Comparison of ENCODE assay signal across 10 mouse cellular contexts in the genomic region with DNA sequence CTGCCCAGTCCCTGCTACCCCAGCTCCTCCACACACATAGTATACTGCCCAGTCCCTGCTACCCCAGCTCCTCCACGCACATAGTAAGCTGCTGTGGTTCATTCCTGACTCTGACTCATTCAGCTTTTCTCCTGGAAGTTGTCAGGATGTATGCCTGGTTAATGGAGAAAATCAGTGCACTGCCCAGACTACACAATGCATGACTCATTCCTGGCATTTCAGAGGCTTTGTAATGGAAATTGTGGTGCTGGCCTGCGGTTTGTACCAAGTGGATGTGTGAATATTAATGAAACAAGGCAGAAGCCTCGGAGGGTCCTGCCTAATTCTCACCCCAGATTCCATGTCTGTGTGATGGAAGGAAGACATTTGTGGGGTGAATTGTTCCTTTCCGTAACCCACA.
DNase-seq lines count a peak whose midpoint lies in the region; ATAC-seq and TF ChIP-seq lines count a peak whose summit lies in the region.
"Had no signal": no experiment of that assay in that cellular context is flagged by ENCODE, and none has a peak within 500 bp of the region (broad histone marks: within the 10 kb centered on the region; RNA-seq: fewer than 3 reads in every experiment).

No protein-coding gene starts in this region.

- TF ChIP-seq CTCF in hindbrain, postnatal 0 days (IDR thresholded peaks at IDR 0.05; ENCODE audit: low read depth) = no peak

- H3K4me2 ChIP-seq in hindbrain, postnatal 0 days (ENCODE audit: low read depth, low read length) = no peak overlapping the region

- H3K36me3 ChIP-seq in hindbrain, postnatal 0 days (ENCODE audit: insufficient read depth, low read length) = no peaks in the 10 kb centered on the region

- H3K9me3 ChIP-seq in hindbrain, postnatal 0 days (ENCODE audit: low read length) = no peaks in the 10 kb centered on the region

- 19% methylated on average over 4 of the region's 4 CpGs for WGBS in hindbrain, postnatal 0 days

- H3K4me3 ChIP-seq in hindbrain, postnatal 0 days (ENCODE audit: low read length) = no peak overlapping the region

- DNase-seq in 3134 (ENCODE audit: extremely low read depth, insufficient read length, low spot score) (peak; percentile 73), 3T3-L1 (ENCODE audit: low read depth, low spot score) (peak; percentile 94)
- peak; percentile 76 for DNase-seq in embryo, embryonic 10.5 days (ENCODE audit: low spot score)
- DNase-seq in hindbrain, postnatal 0 days (ENCODE audit: low spot score) = peak; percentile 62
- no peak for DNase-seq in ovary, adult 18-20 months (ENCODE audit: low spot score)
- DNase-seq in B cell, adult 2 months = no peak
- no peak for DNase-seq in cerebellum, postnatal 25 days
- DNase-seq in kidney, adult 8-10 months = no peak
- DNase-seq: gastrocnemius, postnatal 25 days; left cerebral cortex, postnatal 4 days had no signal

- no peaks in the 10 kb centered on the region for H3K4me1 ChIP-seq in hindbrain, postnatal 0 days (ENCODE audit: insufficient read depth, low read length)

- peak; percentile 91 for ATAC-seq in hindbrain, postnatal 0 days

- no peak overlapping the region for H3K9ac ChIP-seq in hindbrain, postnatal 0 days (replicated peaks; ENCODE audit: low read length)

- H3K27me3 ChIP-seq in hindbrain, postnatal 0 days (ENCODE audit: insufficient read depth, low read length) = no peaks in the 10 kb centered on the region

- no peak overlapping the region for H3K27ac ChIP-seq in hindbrain, postnatal 0 days

Comparison
In these comparisons a context has a peak if more than half of its experiments do, and no peak if none do; other contexts are left out.
1. DNase-seq: peak in 3134 (single experiment), 3T3-L1 (single experiment), embryo, embryonic 10.5 days (single experiment) and hindbrain, postnatal 0 days (single experiment); none in ovary, adult 18-20 months (single experiment), B cell, adult 2 months (0 of 2), cerebellum, postnatal 25 days (0 of 2) and kidney, adult 8-10 months (0 of 2).